Mouse (Mus musculus) Muller cell, postnatal 12 days (primary cell): ENCODE data around the gene Usp16.
A peak's percentile ranks its signal among the peaks of the same experiment; 100 is the strongest.

Experiments used
- DNase-seq: peaks from one replicate; pipeline ENCODE4 v3.0.0-alpha.2; 2015; ENCODE audit errors: inconsistent ontology term

The Usp16 gene

GRCm38 (mm10) chr16:87454419-87455179, at the start of gene Usp16:
Gene Usp16, plus strand, starts transcription at chr16:87454703.
- peak; percentile 93 for DNase-seq

- no peak for DNase-seq
These were observed 49.5 kb upstream of the Usp16 start for GRCm38 (mm10) chr16:87405001-87405400.

GRCm38 (mm10) chr16:87420662-87421061, 33.8 kb upstream of the Usp16 start:
- DNase-seq = no peak

- no peak for DNase-seq
These were observed 27.0 kb upstream of the Usp16 start for GRCm38 (mm10) chr16:87427516-87427915.

GRCm38 (mm10) chr16:87432033-87432814, 22.3 kb upstream of the Usp16 start, which contains the start of gene Ltn1:
Gene Ltn1, minus strand, starts transcription at chr16:87432612.
- DNase-seq = peak; percentile 97

GRCm38 (mm10) chr16:87434266-87434665, 20.2 kb upstream of the Usp16 start:
- DNase-seq = no peak

GRCm38 (mm10) chr16:87434946-87435345, 19.6 kb upstream of the Usp16 start:
- no peak for DNase-seq

GRCm38 (mm10) chr16:87435411-87436205, 18.9 kb upstream of the Usp16 start:
- DNase-seq = no peak

- DNase-seq = no peak
These were observed 17.4 kb upstream of the Usp16 start for GRCm38 (mm10) chr16:87437096-87437495.

GRCm38 (mm10) chr16:87438697-87439096, 15.8 kb upstream of the Usp16 start:
- DNase-seq = no peak

- DNase-seq = peak; percentile 89
These were observed 14.3 kb upstream of the Usp16 start, which contains the start of gene Rwdd2b for GRCm38 (mm10) chr16:87440184-87440686. Gene Rwdd2b, minus strand, starts transcription at chr16:87440573.

GRCm38 (mm10) chr16:87441089-87441488, 13.4 kb upstream of the Usp16 start:
- DNase-seq = no peak

- DNase-seq = no peak
These were observed 12.2 kb upstream of the Usp16 start for GRCm38 (mm10) chr16:87442291-87442690.

- no peak for DNase-seq
These were observed 11.3 kb upstream of the Usp16 start for GRCm38 (mm10) chr16:87443245-87443644.

GRCm38 (mm10) chr16:87444071-87444470, 10.4 kb upstream of the Usp16 start:
- DNase-seq = no peak

- no peak for DNase-seq
These were observed 9.4 kb upstream of the Usp16 start for GRCm38 (mm10) chr16:87445110-87445509.

- DNase-seq = no peak
These were observed 9.0 kb upstream of the Usp16 start for GRCm38 (mm10) chr16:87445528-87445927.

- no peak for DNase-seq
These were observed 1.3 kb upstream of the Usp16 start for GRCm38 (mm10) chr16:87453226-87453625.

GRCm38 (mm10) chr16:87455180-87455611, 693 bp downstream of the Usp16 start:
- no peak for DNase-seq

GRCm38 (mm10) chr16:87458752-87459151, 4.2 kb downstream of the Usp16 start:
- DNase-seq = no peak

- DNase-seq = no peak
These were observed 16.1 kb downstream of the Usp16 start for GRCm38 (mm10) chr16:87470579-87470978.

GRCm38 (mm10) chr16:87484367-87484766, 29.9 kb downstream of the Usp16 start:
- no peak for DNase-seq
